Mouse (Mus musculus): ENCODE measurements around the gene Trit1. TPM values are rescaled to one million over a fixed set of nuclear protein-coding genes. Genes with fewer than 3 reads are reported as not detected.

The Trit1 gene
- polyA plus RNA-seq, 1 experiment from 2014 or later: 25.0 TPM

Other genes with a start within 250 kb of the Trit1 start
- 62.4 and 63.4 TPM in 2 replicates for gene Ppt1, start 180.4 kb upstream of the Trit1 start, polyA plus RNA-seq (2016; fragmentation: Nextera tagmentation; extraction: Ambion mirVana)
- 66.8 and 79.3 TPM in 2 replicates for gene Cap1, start 130.5 kb upstream of the Trit1 start, polyA plus RNA-seq (2016; fragmentation: Nextera tagmentation; extraction: Ambion mirVana)
- 26.8 and 28.9 TPM in 2 replicates for gene Mfsd2a, start 55.4 kb upstream of the Trit1 start, polyA plus RNA-seq (2016; fragmentation: Nextera tagmentation; extraction: Ambion mirVana)
- 74.1 and 82.3 TPM in 2 replicates for gene Mycl, start 20.9 kb upstream of the Trit1 start, polyA plus RNA-seq (2016; fragmentation: Nextera tagmentation; extraction: Ambion mirVana)
- 0.25 and 0.60 TPM in 2 replicates for gene Bmp8b, start 88.6 kb downstream of the Trit1 start, polyA plus RNA-seq (2016; fragmentation: Nextera tagmentation; extraction: Ambion mirVana)
- not detected in 2 replicates for gene Oxct2b, start 99.7 kb downstream of the Trit1 start, polyA plus RNA-seq (2016; fragmentation: Nextera tagmentation; extraction: Ambion mirVana)
- 114 and 127 TPM in 2 replicates for gene Ppie, start 123.4 kb downstream of the Trit1 start, polyA plus RNA-seq (2016; fragmentation: Nextera tagmentation; extraction: Ambion mirVana)
- gene Hpcal4, start 166.6 kb downstream of the Trit1 start, polyA plus RNA-seq (2016; fragmentation: Nextera tagmentation; extraction: Ambion mirVana): 0.41 and 0.52 TPM in 2 replicates
- not detected in 2 replicates for gene Nt5c1a, start 184.9 kb downstream of the Trit1 start, polyA plus RNA-seq (2016; fragmentation: Nextera tagmentation; extraction: Ambion mirVana)
- gene Heyl, start 217.0 kb downstream of the Trit1 start, polyA plus RNA-seq (2016; fragmentation: Nextera tagmentation; extraction: Ambion mirVana): 11.5 and 21.7 TPM in 2 replicates
- gene Pabpc4, start 245.8 kb downstream of the Trit1 start, polyA plus RNA-seq (2016; fragmentation: Nextera tagmentation; extraction: Ambion mirVana): 36.2 and 51.2 TPM in 2 replicates

Measured in hindbrain, embryonic 10.5 days (tissue).